Mouse (Mus musculus): Measurements from ENCODE around the gene Vstm4. TPM values are rescaled to one million over a fixed set of nuclear protein-coding genes. Genes with fewer than 3 reads are reported as not detected.

The Vstm4 gene
- total and polyA plus RNA-seq, 3 experiments: not detected

DNA sequence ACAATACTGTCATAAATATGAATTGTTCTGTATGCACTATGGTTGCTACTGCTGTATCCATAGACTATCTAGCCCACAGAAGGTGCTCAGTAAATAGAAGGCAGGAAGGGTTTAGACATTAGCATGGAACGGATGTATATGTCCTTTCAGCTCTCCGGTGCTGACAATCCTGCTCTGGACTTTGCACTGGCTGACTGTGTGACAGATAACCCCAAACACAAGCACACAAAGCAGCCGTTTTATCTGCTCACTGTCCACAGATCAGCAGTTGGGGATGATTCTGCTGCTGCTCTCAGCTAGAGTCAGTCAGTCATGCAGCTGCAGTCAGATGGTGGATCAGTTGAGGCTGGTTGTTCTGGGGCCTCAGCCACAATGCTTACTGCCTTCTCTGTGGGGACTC lies 46.6 kb downstream of the Vstm4 start:
- no peak overlapping the region for H3K4me3 ChIP-seq (replicated peaks in 1 of 3; ENCODE audit: low read depth in 2 of 3, low read length in 2 of 3, poor library complexity in 1 of 3)
- no peaks in the 10 kb centered on the region for H3K9me3 ChIP-seq (replicated peaks; ENCODE audit: low read length)
- no peak for DNase-seq (ENCODE audit: extremely low read depth)
- H3K79me2 ChIP-seq (replicated peaks; ENCODE audit: control insufficient read depth, extremely low read depth, insufficient read depth, poor library complexity, severe bottlenecking): no peaks in the 10 kb centered on the region
- in situ Hi-C loops (cut with MboI; ENCODE audit: low pct_ligation_motif_present, low pct_unique_long_range_greater_than_20kb, low sequenced_read_pairs) (no loop called here), dilution Hi-C loops (cut with MboI; ENCODE audit: extremely low pct_ligation_motif_present, extremely low pct_unique_long_range_greater_than_20kb, low sequenced_read_pairs) (no loop called here)
- no peaks in the 10 kb centered on the region for H3K36me3 ChIP-seq (replicated peaks in 1 of 2; ENCODE audit: control insufficient read depth in 1 of 2, insufficient read depth in 1 of 2, low read length in 1 of 2)
- H3K4me2 ChIP-seq (ENCODE audit: insufficient read depth, low read depth, poor library complexity, severe bottlenecking): no peak overlapping the region
- no peak overlapping the region for H3K9ac ChIP-seq (ENCODE audit: insufficient read depth, low read depth)
- H3K27ac ChIP-seq (ENCODE audit: insufficient read depth, low read depth): no peak overlapping the region
- H3K4me1 ChIP-seq (ENCODE audit: control insufficient read depth in 1 of 2, insufficient read depth in 2 of 2): peaks cover 0 to 4% of the 10 kb centered on the region in 2 experiments; a peak in 1 of 4 replicates
- no peaks in the 10 kb centered on the region for H3K27me3 ChIP-seq (replicated peaks)
- TF ChIP-seq CHD1 (IDR thresholded peaks at IDR 0.05; ENCODE audit: low read depth, low read length): no peak
- no peak for TF ChIP-seq NRF1 (IDR thresholded peaks at IDR 0.05; ENCODE audit: low read depth, low read length)
- no peak for TF ChIP-seq USF2 (conservative IDR thresholded peaks at IDR 0.05; ENCODE audit: low read depth, low read length)
- TF ChIP-seq POLR2A (IDR thresholded peaks at IDR 0.05; ENCODE audit: low read depth, low read length): no peak
- TF ChIP-seq ELF1 (IDR thresholded peaks at IDR 0.05; ENCODE audit: low read depth, low read length): no peak
- no peak for TF ChIP-seq ETS1 (conservative IDR thresholded peaks at IDR 0.05; ENCODE audit: low read depth, low read length)
- TF ChIP-seq MYC (IDR thresholded peaks at IDR 0.05; ENCODE audit: low read depth, low read length): no peak
- no peak for TF ChIP-seq USF1 (IDR thresholded peaks at IDR 0.05; ENCODE audit: low read depth, low read length)
- no peak for TF ChIP-seq E2F4 (IDR thresholded peaks at IDR 0.05; ENCODE audit: insufficient replicate concordance, low read depth, low read length)
- TF ChIP-seq CTCF (conservative IDR thresholded peaks at IDR 0.05 in 1 of 2, IDR thresholded peaks at IDR 0.05 in 1 of 2; ENCODE audit: low read depth in 2 of 2, low read length in 2 of 2): no peak

DNA sequence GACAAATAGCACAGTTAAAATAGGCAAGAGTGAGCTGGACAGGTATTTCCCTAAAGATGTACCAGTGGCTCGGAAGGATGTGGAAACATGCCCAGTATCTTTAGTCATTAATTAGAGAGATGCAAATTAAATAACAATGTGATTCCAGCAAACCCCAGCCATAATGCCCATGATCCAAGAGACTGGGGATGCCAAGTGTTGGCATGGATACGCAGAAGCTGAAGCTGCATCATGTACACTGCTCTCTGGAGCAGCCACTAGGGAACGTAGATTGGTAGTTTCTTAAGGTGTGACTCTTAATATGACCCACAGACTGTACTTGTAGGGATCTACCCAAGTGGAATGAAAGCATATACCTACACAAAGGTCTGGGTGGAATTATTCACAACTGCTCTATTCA lies 50.0 kb downstream of the Vstm4 start:
- dilution Hi-C loops (cut with MboI; ENCODE audit: extremely low pct_ligation_motif_present, extremely low pct_unique_long_range_greater_than_20kb, low sequenced_read_pairs) (no loop called here), in situ Hi-C loops (cut with MboI; ENCODE audit: low pct_ligation_motif_present, low pct_unique_long_range_greater_than_20kb, low sequenced_read_pairs) (no loop called here)
- H3K4me2 ChIP-seq (ENCODE audit: insufficient read depth, low read depth, poor library complexity, severe bottlenecking): no peak overlapping the region
- no peaks in the 10 kb centered on the region for H3K79me2 ChIP-seq (replicated peaks; ENCODE audit: control insufficient read depth, extremely low read depth, insufficient read depth, poor library complexity, severe bottlenecking)
- H3K36me3 ChIP-seq (replicated peaks in 1 of 2; ENCODE audit: control insufficient read depth in 1 of 2, insufficient read depth in 1 of 2, low read length in 1 of 2): no peaks in the 10 kb centered on the region
- no peaks in the 10 kb centered on the region for H3K9me3 ChIP-seq (replicated peaks; ENCODE audit: low read length)
- no peak overlapping the region for H3K4me3 ChIP-seq (replicated peaks in 1 of 3; ENCODE audit: low read depth in 2 of 3, low read length in 2 of 3, poor library complexity in 1 of 3)
- TF ChIP-seq MYC (IDR thresholded peaks at IDR 0.05; ENCODE audit: low read depth, low read length) (no peak), ZMIZ1 (IDR thresholded peaks at IDR 0.05; ENCODE audit: low read depth, low read length) (no peak), JUND (conservative IDR thresholded peaks at IDR 0.05; ENCODE audit: low read depth, low read length) (no peak), UBTF (IDR thresholded peaks at IDR 0.05; ENCODE audit: low read depth, low read length) (no peak), ELF1 (IDR thresholded peaks at IDR 0.05; ENCODE audit: low read depth, low read length) (no peak), SIN3A (IDR thresholded peaks at IDR 0.05; ENCODE audit: low read length) (no peak), RAD21 (IDR thresholded peaks at IDR 0.05; ENCODE audit: low read depth, low read length) (no peak), TCF12 (IDR thresholded peaks at IDR 0.05; ENCODE audit: low read depth, low read length) (no peak), USF1 (IDR thresholded peaks at IDR 0.05; ENCODE audit: low read depth, low read length) (no peak), ZC3H11A (IDR thresholded peaks at IDR 0.05; ENCODE audit: low read depth, low read length) (no peak), CTCF (conservative IDR thresholded peaks at IDR 0.05 in 1 of 2, IDR thresholded peaks at IDR 0.05 in 1 of 2; ENCODE audit: low read depth in 2 of 2, low read length in 2 of 2) (no peak), PAX5 (IDR thresholded peaks at IDR 0.05; ENCODE audit: low read length) (no peak), HCFC1 (IDR thresholded peaks at IDR 0.05; ENCODE audit: low read depth, low read length) (no peak), NELFE (IDR thresholded peaks at IDR 0.05; ENCODE audit: low read depth, low read length) (no peak), USF2 (conservative IDR thresholded peaks at IDR 0.05; ENCODE audit: low read depth, low read length) (no peak), RCOR1 (conservative IDR thresholded peaks at IDR 0.05; ENCODE audit: low read depth, low read length) (no peak), BHLHE40 (IDR thresholded peaks at IDR 0.05; ENCODE audit: low read depth, low read length) (no peak), MEF2A (IDR thresholded peaks at IDR 0.05; ENCODE audit: borderline replicate concordance, low read depth, low read length) (no peak), MXI1 (IDR thresholded peaks at IDR 0.05; ENCODE audit: low read depth, low read length) (no peak)
- H3K27ac ChIP-seq (ENCODE audit: insufficient read depth, low read depth): no peak overlapping the region
- DNase-seq (ENCODE audit: extremely low read depth): no peak
- H3K4me1 ChIP-seq (ENCODE audit: control insufficient read depth in 1 of 2, insufficient read depth in 2 of 2): peaks cover 0 to 4% of the 10 kb centered on the region in 2 experiments; a peak in 1 of 4 replicates
- H3K9ac ChIP-seq (ENCODE audit: insufficient read depth, low read depth): no peak overlapping the region
- H3K27me3 ChIP-seq (replicated peaks): no peaks in the 10 kb centered on the region

All from CH12.LX (cell line).